Mouse (Mus musculus) small intestine, adult 2 months (tissue): ENCODE data around the gene Schip1.

Experiments
- CTCF ChIP-seq: fragments of 200-500 bp; IDR thresholded peaks from 2 replicates; pipeline ENCODE4 v1.5.1; 2012; ENCODE audit warnings: low read depth, mild to moderate bottlenecking, control low read depth, inconsistent platforms, low read length, moderate library complexity, mixed read lengths; ENCODE audit not compliant: insufficient replicate concordance, insufficient read length; ENCODE audit errors: extremely low read depth
- POLR2A ChIP-seq: fragments of 200-500 bp; IDR thresholded peaks from 2 replicates; pipeline ENCODE4 v1.6.1; 2012; ENCODE audit warnings: low read depth, mild to moderate bottlenecking, control low read depth, inconsistent platforms, low read length, moderate library complexity

GRCm38 (mm10) chr3:68296752-68297151 lies 232.2 kb downstream of the Schip1 start:
- TF ChIP-seq POLR2A (no peak), CTCF (no peak)
